Mouse (Mus musculus): ENCODE measurements around the gene Bbc3.
"Not testable (repeated sequence)": the region's sequence is repeated elsewhere in the genome, so short reads cannot be mapped to it uniquely, and the experiment has no call there.

Gene Bbc3

DNA sequence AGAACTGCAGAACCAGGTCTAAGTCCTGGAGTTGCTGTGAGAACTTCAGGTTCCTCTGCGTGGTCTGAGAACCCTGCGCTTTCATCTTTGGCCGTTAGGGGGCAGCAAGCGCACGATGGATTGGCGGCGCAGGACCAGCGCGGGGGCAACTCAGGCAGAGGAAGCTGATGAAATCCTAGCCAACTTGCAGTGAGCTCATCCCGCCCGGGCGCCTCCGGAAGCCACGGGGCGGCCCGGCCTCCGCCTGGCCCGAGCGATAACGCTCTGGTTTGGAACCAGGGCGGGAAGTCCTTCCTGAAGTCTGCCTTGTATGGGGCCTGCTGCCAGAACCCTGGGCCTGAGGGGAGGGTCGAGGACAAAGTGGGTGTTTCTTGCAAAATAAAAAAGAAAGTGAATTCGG lies 13.4 kb upstream of the Bbc3 start:
- DNase-seq: peak; percentile 95

DNA sequence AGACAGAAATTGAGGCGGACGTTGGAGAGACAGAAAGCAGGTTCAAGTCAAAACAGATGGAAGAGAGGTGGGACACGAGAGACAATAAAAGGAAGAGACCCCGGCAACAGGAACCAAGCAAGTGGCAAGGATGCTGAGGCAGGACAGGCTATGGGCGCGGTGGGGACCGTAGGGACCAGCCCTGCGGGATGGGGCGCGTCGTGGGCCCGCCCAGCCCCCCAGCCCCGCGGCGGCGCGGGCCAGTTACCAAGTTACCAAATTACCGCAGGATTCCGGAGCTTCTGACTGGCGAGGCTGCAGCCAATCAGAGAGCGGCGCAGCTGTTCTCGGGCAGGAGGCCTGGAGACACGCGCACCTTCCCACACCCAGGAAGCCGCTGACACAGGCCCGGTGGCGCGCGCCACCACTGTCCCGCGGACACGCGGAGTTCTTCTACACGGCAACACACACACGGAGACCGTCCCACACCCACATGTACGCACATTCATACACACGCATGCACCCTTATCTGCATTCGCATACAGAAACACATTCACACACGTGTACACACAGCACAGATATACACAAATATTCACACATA lies 12.8 kb upstream of the Bbc3 start:
- peak; percentile 87 for DNase-seq

DNA sequence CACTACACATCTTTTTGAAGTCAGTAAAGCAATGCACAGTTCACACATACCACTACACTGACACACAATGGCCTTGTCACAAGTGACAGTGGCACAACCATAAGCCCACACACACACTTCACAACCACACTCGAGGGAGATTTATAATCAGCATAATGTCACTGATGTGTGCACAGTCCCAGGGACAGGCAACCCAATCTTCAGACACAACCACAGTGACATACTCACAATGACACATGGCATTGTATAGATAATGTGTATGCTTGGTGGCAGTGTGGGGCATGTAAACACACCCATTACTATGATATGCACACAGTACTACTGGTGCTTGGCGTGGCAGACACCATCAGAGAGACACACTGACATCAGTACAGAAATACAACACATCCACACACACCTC lies 12.0 kb upstream of the Bbc3 start:
- DNase-seq: no peak

DNA sequence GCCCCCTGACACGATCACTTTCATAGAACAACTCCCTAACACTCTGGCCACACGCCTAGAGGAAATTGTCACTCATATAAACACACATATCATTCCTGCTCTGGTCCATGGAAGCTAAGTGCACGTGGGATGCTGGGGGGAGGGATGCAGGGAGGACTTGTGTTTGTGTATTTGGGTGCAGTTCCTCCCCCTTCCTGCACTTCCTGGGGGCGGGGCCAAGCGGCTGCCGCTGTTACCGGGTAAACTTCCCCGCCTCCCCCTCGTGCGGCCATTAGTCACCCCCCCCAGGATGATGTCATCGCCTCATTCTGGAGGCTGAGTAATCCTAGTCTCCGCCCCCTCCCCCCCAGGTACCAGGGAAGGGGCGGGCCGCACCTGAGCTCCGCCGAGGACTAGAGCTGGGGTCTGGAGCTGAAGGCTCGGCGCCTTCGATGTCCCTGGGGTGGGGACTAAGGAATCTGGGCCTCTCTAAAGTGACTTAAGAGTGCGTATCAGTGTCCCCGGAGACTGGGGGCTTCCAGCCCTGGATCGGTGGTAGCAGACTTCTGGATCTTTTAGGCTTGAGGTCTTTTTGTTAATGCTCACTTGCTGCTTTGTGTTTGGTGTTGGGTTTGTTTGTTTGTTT lies 11.3 kb upstream of the Bbc3 start:
- DNase-seq: peak; percentile 92

DNA sequence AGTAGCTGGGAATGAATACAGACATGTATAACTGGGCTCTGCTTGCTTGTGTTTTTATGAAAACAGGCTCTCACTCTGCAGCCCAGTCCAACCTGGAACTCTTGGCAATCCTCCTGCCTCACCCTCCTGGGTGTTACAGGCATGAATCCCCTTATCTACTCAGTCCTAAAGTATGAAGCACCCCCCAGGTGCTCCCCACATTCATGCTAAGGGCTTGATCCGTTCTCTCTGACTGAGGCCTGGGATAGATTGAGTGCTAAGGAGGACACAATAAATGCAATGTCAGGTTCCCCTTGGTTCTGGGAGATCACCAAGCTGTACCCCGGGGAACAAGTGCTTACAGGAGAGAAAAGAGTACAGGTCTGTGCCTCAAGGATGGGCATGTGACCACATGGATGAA lies 10.6 kb upstream of the Bbc3 start:
- no peak for DNase-seq

DNA sequence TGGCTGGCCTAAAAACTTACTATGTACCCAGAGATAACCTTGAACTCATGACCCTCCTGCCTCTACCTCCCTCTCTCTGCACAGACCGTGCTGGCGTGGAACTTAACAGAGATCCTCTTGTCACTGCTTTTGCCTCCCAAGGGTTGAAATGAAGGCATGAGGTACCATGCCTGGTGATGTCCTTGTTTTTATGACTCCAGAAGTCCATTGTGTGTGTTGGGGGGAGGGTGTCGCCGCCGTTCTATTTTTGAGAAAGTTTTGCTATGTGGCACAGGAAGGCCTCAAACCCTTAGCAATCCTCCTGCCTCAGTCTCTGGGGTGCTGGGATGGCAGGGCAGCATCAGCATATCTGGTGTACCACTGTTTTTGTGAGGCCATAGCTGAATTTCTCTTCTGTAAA lies 9.3 kb upstream of the Bbc3 start:
- DNase-seq: no peak

DNA sequence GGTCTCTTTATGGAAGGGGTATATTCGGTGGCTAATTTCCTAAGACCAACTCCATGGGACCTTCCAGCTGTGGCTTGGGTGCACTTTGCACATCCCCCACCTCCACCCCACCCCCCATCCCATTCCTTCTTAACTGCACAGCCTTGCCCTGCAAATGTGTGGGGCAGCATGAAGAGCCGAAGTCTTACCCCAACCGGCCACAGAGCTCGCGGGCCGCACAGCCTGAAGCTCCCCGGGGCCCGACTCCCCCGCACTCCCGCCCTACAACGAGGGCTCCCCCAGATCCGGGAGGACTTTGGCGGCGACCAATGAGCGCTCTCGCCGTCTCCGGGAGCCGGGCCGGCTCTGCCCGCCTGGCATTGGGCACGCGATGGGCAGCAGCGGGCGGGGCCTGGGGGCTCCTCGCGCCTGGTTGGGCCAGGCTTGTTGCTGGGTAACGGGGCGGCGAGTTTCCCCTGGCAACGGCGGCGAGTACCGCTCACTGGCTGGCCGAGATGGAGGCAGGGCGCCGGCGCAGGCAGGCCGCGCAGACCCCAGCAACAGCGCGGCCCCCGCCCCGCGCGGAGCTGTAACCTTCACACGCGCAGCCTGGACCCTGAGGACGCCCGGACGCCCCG lies 8.7 kb upstream of the Bbc3 start:
- peak; percentile 92 for DNase-seq

DNA sequence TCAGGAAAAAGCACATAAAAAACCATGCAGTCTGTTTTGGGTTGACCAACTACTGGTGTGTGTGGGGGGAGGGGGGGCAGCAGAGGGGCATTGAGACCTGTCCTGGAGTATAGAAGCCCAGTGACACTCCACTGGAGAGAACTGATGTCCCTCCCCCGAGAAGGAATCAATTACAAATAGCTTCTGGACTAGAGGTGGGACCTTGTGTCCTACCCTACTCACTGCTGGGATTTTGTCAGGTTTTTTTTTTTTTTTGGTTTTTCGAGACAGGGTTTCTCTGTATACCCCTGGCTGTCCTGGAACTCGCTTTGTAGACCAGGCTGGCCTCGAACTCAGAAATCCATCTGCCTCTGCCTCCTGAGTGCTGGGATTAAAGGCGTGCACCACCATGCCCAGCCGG lies 1.1 kb upstream of the Bbc3 start:
- not testable (repeated sequence) for DNase-seq

DNA sequence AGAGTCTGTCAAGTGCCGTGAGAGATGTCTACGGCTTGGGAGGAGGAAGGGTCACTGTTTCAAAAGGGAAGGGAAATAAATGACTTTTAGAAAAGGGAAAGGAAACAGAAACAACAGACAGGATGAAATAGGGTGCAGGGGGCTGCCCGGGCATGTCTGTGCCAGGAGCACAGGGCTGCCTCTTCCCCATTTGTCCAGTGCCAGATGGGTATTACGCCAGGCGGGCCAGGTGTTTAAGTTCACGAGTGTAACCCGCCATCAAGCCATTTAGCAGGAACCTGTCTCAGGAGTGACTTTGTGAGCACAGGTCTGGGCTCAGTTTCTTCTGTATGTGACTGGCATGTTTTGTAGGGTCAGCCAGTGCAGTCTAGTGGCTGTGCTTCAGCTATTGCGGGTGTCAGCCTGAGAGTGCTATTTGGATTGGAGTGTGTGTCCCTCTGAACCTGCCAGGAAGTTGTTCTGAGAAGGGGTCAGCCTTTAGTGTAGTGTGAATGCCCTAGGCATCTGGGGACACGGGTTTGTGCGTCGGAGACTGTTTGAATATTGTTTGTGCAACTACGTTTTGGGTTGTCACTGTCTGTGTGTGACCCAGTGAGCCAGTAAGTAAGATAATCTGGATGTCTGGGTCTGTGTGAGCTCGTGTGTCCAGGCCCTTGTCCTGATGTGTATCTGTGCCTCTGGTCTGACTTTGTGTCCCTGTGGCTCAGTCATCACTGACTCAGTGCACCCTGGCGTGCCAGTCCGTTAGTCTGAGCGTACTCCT lies 543 bp downstream of the Bbc3 start:
- no peak for DNase-seq

DNA sequence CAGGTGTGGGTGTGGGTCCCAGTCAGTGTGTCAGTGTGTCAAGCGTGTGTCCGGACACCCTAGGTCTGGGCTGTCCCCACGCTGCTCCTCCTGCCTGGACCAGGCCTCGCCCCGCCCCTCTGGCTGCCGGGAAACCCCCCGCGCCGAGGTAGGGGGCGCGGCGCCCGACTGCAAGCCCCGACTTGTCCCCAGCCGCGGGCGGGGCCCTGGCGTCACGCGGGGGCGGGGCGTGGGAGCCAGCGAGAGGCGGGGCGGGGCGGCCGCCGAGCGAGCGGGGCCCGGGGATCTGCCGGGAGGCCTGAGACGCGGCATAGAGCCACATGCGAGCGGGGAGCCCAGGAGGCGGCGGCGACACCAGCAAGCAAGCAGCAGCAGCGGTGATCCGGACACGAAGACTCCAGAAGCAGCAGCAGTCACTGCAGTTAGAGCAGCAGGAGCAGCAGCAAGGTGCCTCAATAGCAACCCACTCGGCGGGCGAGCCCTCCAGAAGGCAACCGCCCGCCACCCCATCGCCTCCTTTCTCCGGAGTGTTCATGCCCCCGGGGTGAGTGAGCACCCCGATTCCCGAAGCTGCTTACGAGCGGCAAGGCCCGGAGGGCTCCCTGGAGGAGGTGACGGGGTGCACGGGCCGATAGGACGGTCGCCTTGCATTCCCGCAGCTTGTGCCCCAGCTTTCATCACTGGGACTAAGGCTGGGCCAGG lies 1.3 kb downstream of the Bbc3 start:
- DNase-seq: peak; percentile 90

DNA sequence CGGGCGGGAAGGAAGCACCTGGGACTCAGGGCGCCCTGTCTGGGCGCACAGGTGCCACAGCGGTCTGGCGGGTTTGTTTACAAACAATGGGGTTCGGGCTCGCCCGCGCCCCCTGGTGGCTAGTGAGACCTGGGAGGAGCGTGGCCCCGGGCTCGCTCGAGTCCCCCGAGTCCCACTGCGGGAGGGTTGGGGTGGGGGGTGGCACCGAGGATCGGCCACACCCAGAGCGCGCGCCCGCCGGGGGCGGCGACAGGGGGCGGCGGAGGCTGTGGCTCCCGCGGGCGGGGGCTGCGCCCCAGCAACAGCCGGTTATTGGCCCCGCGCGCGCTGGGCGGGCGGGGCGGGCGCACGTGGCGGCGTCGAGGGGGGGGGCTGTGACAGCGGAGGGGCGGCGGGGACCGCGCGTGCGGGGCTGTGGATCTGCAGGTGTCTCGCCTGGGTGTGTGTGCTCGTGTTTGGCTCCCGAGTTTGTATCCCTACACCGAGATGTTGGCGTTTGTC lies 1.9 kb downstream of the Bbc3 start:
- DNase-seq: peak; percentile 82

DNA sequence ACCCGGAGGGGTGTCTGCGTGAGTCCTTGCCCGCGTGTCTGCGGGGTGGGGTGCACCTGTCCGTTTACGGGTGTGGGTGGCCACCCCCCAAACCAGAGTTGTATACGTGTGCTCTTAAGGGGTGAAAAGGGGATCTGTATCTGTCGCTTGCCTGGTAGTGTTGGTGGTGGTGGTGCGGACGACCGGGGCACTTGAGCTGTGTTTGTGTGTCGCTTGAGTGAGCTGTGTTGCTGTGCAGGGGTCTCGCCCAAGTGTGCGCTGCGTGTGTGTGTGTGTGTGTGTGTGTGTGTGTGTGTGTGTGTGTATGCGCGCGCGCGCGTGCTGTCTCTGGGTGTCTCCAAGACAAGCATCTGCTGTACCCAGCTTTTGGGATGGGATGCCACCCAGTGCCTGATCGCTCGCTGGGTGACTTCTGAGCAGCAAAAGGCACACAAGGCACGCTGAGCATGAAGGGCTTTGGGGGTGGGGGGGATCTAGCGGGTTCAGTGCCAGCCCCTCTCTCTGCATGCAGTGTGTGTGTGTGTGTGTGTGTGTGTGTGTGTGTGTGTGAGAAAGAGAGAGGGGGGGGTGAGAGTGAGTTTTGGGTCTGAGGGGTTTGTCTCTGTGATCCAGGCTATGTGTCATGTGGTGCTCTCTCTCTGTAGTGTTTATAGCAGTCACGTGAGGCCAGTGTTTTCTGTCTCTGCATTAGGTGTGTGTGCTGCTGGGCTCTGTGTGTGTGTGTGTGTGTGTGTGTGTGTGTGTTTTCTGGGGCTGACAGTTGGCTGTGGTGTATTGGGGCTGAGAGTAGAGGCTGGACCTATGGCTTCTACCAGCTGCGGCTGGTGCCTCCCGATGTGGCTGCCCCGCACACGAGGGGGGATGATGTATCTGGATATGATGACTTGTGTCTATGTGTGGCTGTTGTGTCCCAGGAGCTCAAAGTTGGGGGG lies 2.6 kb downstream of the Bbc3 start:
- peak; percentile 47 for DNase-seq

DNA sequence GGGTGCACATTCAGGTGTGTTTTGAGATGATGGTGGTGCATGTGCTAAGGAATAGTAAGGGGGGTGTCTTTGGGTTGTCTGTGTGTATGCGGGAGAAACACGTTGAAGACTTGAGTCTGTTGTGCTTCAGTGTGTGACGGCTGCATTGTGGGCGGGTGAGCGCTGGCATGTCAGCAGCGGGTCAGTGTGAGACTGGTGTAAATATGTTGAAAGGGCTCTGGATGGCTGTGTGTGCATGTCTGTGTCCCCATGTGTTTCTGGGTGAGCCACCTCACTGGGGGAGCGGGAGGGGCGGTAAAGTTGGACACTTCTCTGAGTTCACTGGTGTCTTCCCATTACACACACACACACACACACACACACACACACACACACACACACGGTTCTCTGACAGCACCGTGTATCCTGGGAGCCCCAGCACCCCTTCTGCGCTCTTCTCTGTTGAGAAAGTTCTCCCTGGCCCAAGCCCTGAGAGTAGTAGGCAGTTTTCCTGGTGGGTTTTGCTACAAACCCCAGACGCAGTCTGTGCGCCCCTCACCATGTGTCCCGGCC lies 3.3 kb downstream of the Bbc3 start:
- peak; percentile 43 for DNase-seq

DNA sequence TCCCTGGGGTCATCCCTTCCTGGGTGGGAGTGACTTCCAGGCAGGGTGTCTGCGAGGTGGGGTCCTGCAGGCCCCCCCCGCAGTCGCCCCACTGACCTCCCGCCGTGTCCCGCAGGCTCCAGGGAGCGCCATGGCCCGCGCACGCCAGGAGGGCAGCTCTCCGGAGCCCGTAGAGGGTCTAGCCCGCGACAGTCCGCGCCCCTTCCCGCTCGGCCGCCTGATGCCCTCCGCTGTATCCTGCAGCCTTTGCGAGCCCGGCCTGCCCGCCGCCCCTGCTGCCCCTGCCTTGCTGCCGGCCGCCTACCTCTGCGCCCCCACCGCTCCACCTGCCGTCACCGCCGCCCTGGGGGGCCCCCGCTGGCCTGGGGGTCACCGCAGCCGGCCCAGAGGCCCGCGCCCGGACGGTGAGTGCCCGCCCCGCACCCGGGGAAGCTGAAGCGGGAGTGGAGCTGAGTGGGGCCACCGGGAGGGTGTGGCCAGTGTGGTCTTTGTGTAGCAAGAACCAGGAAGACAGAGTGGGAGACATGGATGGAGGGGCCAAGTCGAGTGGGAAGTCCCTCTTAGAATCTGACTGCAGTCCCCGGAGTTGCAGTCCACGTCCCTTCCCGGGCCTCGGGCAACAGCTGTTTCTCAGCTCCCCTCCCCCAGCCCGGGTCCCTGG lies 3.9 kb downstream of the Bbc3 start:
- DNase-seq: no peak

DNA sequence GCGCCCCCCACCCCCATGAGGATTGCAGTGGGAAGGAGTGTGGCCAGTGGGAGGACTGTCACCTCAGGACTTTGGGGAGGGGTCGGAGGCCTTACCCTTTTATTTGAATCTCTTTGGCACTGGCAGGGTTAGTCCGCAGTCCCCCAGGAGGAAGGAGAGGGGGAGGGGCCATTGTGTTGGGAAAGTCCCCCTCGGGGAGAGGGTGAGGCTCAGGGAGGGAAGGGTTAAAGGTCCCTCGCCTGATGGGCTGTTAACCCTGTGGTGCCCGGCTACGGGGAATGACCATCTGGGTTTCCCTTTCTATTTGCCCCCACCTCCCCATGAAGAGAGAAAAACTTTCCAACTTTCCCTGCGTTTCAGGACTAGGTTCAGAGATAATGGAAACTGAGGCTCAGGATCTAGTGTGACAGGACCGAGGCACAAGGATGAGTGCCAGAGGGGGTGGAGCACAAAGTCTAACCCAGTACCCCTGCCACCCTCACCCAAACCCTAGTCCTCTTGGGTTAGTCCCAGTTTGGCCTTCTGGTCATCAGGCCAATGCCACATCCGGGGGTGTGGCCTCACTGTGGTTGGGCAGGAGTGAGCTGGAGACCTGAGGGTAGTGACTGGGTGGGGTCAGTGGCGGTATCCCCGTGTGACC lies 4.6 kb downstream of the Bbc3 start:
- peak; percentile 94 for DNase-seq

DNA sequence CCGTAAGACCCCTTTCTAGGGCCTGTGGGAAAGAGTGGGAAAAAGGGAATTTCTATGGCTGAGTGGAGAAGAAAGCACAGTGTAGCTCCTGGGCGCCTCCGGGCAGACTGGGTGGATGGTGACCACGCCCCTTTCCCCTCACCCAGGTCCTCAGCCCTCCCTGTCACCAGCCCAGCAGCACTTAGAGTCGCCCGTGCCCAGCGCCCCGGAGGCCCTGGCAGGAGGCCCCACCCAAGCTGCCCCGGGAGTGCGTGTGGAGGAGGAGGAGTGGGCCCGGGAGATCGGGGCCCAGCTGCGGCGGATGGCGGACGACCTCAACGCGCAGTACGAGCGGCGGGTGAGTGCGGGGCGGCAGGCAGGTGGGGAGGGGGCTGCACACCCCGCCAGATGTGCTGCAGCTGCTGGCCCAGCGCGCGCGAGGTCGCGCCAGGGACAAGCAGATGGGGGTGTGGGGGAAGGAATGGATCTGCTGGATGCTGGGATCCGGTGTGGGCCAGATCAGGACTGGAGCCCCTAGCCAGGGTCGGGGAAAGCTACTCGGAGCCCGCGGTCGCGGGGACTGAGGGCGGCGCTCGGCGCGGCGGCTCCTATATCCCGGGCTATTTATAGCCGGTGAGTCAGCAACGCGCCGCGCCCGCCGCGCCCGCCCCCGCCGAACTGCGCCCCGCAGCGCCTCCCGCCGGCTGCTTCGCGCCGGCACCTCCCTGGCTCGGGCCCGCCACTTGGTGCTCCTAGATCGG lies 5.5 kb downstream of the Bbc3 start:
- DNase-seq: peak; percentile 91

DNA sequence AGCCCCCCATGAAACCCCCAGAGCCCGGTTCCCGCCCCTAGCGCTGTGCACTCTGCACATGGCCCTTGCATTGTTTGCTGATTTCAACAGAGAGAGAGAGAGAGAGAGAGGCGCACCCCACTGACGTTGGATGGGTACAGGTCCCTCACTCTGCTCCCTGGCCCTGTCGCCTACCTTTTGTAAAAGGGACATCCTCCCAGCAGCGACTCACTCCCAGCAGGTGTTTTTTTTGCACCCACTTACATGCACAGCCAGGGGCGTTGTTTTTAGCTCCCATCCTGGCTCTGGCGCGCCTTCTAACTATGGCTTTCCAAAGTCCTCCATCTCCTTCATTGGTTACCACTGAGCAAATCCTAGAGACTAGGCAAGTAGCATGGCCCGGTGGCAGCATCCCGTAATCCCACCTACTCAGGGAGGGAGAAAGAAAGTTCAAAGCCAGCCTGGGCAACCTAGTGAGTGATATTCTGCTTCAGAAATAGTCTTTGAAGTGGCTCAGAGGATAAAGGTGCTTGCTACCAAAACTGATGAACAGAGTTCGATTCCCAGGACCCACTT lies 6.1 kb downstream of the Bbc3 start:
- DNase-seq: no peak

DNA sequence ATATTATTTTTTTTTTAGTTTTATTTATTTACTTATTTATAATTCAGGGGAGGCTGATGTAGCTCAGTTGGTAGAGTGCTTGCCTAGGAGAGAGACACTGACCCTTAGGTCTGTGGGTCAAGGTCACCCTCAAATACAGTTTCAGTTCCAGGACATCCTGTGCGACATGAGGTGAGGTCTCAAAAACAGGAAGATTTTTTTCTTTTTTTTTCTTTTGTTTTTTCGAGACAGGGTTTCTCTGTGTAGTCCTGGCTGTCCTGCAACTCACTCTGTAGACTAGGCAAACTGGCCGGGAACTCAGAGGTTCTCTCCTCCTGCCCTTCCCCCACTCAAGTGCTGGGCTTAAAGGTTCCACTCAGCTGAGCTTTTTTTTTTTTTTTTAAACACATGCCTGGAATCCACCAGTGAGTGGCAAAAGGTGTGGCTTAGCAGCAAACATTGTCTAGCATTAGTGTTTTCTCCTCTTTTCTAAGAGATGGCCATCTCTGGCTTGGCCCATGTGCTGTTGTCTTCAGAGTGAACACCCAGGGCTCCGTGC lies 7.1 kb downstream of the Bbc3 start:
- peak; percentile 17 for DNase-seq

DNA sequence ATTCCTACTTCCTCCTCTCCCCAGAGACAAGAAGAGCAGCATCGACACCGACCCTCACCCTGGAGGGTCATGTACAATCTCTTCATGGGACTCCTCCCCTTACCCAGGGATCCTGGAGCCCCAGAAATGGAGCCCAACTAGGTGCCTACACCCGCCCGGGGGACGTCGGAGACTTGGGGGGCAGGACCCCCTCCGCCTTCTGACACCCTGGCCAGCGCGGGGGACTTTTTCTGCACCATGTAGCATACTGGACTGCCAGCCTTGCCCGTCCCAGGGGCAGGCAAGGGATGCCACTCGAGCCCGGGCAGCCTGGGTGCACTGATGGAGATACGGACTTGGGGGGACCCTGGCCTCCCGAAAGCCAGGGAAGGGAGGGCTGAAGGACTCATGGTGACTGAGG lies 8.9 kb downstream of the Bbc3 start:
- no peak for DNase-seq
